Mouse (Mus musculus) lung, postnatal 4 days (tissue): ENCODE results near the gene Tmem269.

Source experiments
- DNase-seq, 2 experiments: peaks; one replicate each; pipeline ENCODE4 v3.0.0; 2021

Gene Tmem269

DNA sequence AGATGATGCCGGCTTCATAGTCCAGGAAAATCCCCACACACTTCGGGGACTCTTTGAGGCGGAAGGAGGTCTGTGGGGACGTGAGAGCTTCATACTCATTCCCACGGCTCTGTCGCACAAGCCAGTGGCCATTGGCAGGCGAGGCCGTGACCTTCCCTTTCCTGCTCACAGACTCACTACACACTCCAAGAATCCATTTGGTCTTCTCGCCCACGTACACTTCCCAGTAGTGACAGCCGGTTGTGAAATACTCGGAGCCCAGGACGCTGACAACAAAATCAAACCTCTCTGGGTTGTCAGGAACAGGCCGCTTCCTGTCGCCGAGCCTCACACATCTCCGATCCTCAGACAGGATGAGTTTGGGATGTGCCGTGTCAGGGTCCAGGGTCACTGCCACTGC lies 39.7 kb downstream of the Tmem269 start:
- DNase-seq, result peak; percentile 35 to 36

DNA sequence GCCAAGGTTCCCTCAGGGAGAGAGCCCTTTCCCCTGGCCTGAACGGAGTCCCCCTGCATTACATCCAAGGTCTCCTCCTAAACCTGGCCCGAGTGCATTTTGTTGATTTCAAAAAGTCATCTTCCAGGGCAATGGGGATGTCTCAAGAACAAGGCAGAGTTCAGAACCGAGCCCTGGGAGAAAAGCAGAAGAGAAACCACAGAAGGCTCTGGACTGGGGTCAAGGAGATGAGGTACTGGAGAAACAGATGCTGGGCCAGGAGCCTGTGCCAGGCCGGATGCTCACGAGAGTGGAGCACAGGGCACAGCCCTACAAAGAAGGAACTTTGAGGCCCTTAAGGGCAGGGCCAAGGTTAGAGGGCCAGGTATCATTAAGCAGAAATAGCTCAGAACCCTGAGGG lies 40.3 kb downstream of the Tmem269 start:
- DNase-seq, result peak in 1 of 2 experiments; percentile 42

DNA sequence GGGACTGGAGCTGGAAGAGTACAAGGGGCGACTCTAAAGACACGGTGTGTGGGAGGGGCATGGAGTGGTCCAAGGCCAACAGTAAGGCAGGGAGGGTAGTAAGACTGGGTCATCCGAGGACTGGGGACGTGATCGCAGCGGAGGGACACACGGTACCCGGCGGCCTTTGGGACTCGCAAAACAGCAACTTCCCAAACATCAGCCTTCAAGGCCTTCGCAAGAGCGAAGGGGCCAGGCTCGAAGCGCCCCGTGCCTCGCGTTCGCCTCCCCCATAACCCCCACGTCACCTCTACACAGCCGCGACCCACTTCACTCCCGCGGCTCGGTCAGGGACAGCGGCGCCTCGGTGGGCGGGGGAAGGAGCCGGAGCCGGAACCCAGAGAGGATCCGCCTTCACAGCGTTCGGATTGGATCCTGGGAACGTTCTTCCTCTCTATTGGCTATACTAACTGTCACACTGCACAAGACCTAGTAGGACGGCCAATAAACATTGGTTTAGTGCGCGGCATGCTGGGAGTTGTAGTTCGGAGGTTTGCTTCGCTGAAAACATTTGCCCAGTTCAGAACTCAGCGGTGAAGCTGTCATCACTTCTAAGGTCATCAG lies 44.1 kb downstream of the Tmem269 start, which contains the start of gene Zfp691:
Gene Zfp691 (minus strand): TSS at position 345 of the 603 bp plus-strand sequence.
- DNase-seq, result peak; percentile 95 to 96

DNA sequence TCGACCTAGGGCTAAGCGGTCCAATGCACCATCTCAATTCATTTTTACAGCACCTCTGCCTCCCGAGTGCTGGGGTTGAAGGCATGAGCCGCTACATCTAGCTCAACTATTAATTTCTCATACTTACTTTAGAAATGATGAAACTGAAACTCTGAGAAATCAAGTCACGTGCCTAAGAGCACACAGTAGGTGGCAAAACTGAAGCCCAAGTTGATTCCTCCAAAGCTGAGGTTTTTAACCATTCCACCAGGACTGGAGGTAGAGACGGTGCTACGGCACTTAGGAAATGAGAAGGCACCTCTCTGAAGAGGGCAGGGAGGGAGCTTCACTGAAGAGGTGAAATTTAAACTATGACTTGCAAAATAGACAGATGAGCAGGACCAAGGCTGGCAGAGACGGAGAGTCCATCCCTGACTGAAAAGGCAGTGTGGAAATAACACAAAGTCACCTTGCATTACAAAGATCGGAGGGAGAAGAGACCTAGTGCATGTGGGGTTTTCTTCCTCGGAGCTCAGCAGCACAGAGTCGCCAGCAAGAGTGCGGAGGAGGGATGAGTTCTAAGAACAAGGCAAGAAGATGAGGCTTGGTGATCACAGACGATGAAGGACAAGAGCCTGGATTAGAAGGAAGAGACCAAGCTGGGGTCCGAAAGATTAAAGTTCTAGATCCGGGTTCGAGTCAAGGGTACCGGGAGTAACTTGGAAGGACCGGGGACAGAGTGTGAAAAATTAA lies 44.9 kb downstream of the Tmem269 start:
- DNase-seq, result no peak

DNA sequence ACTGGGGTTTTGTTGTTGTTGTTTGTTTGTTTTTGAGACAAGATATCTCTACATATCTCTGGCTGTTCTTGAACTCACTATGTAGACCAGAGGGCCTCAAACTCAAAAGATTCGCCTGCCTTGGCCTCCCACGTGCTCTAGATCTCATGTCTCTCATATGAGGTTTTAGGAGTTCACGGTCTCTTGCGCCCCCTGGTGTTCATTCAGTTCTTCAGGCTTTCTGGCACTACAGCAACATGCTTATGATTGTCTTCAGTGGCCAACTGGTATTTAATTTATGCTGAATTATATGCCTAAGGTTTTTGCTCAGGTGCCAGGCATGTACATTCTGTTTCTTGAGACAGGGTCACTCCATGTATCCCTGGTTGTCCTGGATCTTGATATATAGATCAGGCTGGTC lies 50.4 kb downstream of the Tmem269 start:
- peak; percentile 70 to 86 for DNase-seq

DNA sequence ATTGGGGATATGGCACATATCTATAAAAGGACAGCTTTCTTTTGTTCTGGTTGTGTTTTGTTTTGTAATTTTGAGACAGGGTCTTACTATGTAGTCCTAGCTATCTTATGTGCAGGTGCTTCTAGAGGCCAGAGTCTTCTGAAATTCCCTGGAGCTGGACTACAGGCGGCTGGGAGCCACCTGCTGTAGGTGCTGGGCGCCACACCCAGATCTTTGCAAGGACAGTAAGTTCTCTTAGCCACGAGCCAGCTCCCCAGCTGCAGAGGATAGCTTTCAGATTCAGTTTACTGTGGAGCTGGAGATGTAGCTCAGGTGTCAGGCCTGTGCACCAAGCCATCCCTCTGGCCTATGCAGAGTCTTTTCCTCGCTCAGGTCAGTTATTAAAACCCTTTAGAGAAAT lies 50.9 kb downstream of the Tmem269 start:
- no peak for DNase-seq

DNA sequence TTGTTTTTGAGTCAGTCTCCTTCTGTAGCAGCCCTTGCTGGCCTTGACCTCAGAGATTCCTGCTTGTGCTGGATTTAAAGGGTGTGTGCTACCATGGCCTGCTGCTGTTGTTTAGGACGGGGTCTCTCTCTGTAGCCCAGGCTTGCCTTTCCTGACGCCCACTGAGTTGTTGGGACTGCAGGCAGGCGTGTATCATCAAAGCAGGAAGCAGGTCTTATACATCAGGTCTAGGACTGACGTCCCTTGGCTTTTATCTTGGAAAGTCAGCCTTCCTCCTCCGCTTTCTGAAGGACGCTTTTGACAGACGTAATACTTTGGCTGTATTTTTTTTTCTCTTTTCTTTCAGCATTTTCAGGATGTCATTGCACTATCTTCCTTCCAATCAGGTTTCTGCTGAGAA lies 52.1 kb downstream of the Tmem269 start:
- DNase-seq, result no peak

DNA sequence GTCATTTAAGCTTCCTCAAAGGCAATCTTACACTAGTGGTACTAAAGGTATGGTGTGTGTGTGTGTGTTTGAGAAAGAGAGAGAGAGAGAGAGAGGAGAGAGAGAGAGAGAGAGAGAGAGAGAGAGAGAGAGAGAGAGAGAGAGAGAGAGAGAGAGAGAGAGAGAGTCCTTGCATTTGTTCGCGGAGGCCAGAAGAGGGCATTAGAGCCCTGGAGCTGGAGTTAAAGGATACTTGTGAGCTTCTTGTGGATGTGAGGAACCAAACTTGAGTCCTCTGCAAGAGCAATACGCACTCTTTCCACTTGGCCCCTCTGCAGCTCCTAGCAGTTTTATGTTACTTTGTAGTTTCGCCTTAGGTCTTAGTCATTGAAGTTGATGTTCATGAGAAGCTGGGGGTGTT lies 55.0 kb downstream of the Tmem269 start:
- no peak for DNase-seq

DNA sequence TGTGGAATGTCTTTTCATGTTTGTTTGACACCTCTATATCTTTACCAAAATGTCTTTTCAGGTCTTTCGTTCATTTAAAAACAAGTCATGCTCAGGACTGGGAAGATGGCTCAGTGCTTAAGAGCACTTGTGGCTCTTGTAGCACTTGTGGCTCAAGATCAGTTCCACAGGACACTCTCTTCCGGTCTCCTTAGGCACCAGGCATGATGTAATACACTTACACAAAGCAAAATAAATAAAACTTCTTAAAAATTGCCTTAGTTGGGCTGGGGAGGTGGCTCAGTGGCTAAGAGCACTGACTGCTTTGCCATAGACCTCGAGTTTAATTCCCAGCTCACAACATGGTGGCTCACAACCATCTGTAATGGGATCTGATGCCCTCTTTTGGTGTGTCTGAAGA lies 56.7 kb downstream of the Tmem269 start:
- DNase-seq, result no peak

DNA sequence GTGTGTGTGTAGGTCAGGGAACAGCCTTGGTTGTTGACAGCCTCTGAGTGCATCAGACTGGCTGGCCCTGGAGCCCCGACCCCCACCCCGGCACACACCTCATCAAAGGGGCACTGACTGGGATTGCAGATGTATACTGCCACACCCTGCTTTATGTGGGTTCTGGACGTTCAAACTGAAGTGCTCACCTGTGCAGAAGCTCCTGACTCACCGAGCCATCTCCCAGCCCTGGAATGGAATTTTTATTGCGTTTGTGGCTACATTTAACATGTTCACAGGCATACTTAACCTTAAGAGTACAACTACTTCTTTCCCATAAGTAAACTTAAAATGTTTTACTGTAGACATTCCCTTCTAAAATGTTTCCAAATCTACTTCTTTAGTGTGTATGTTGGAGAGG lies 60.1 kb downstream of the Tmem269 start:
- DNase-seq, result peak; percentile 28 to 54

DNA sequence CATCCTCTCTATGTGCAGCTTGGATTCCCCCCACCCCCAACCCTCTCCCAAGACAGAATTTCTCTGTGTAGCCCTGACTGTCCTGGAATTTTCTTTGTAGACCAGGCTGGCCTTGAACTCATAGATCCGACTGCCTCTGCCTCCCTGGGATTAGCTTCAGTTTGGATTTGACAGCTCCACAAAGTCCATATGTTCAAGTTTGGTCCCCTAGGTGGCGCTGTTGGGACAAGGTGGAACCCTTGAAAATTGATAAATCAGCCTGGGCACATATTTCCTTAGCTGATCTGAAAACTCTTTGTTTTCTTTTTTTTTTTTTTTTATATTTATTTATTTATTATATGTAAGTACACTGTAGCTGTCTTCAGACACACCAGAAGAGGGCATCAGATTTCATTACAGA lies 60.8 kb downstream of the Tmem269 start:
- DNase-seq, result peak in 1 of 2 experiments; percentile 77
